Mouse (Mus musculus): ENCODE data around the gene Camta1.

DNA sequence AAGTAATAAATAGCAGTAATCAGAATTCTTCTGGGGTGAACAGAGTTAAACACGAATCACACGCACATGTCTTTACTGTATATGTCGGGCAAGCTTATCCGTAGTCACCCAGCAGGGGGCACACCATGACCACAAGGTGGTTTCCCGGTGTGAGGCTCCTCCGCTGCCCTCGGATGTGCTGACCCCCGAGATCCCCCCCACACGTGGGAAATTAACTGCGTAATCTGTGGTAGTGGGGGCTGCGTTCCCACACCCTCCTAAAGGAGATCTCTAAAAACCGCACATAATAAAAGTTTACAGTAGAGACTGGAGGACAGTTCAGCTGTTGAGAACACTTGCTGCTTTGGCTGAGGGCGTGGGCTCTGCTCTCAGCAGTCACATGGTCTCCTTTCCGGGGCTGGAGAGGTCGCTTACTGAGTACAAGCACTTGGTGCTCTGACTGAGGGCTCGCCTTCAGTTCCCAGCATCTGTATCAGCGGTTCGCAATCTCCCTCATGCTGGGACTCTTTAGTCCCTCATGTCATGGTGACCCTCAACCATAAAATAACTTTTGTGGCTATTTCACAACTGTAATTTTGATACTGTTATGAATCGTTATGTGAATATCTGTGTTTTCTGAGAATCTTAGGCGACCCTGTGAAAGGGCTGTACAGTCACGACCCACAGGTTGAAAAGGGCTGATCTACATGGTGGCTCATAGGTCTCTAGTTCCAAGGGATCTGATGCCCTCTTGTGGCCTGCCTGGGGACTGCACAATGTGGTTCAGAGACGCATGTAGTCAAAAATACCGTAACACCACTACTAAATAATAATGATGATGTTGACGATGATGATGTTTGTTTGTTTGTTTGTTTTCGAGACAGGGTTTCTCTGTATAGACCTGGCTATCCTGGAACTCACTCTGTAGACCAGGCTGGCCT lies 896.8 kb downstream of the Camta1 start:
- TF ChIP-seq CTCF (conservative IDR thresholded peaks at IDR 0.05; ENCODE audit: low read length) (peak; percentile 55), NANOG (IDR thresholded peaks at IDR 0.05; ENCODE audit: borderline replicate concordance, low read length) (no peak), POU5F1 (IDR thresholded peaks at IDR 0.05; ENCODE audit: borderline replicate concordance, low read length) (no peak)
